Mouse (Mus musculus): ENCODE measurements around the gene Rims4. TPM values are rescaled to one million over a fixed set of nuclear protein-coding genes. Genes with fewer than 3 reads are reported as not detected.

The Rims4 gene
- polyA plus RNA-seq, 1 experiment = 0.08 TPM

GRCm38 (mm10) chr2:163946221-163946620, 27.7 kb upstream of the Rims4 start:
- WGBS = 55% methylated on average over 15 of the region's 15 CpGs

GRCm38 (mm10) chr2:163944511-163944910, 26.0 kb upstream of the Rims4 start:
- Histone ChIP-seq H3K27ac (ENCODE audit: insufficient read depth, low read depth, low read length) (no peak overlapping the region), H3K27me3 (replicated peaks; ENCODE audit: control insufficient read depth, insufficient read depth, low read length) (no peaks in the 10 kb centered on the region), H3K4me1 (ENCODE audit: control insufficient read depth, insufficient read depth, low read length) (no peaks in the 10 kb centered on the region), H3K4me3 (ENCODE audit: insufficient read depth, low read depth, low read length) (no peak overlapping the region), H3K36me3 (ENCODE audit: control insufficient read depth, insufficient read depth, low read length) (no peaks in the 10 kb centered on the region)
- 80% methylated on average over 8 of the region's 8 CpGs for WGBS
- DNase-seq = no peak
- no peak for TF ChIP-seq CTCF (conservative IDR thresholded peaks at IDR 0.05; ENCODE audit: insufficient read depth, insufficient read length, low read depth, low read length)
- TF ChIP-seq POLR2A (IDR thresholded peaks at IDR 0.05; ENCODE audit: low read depth, low read length) = no peak

More at GRCm38 (mm10) chr2:163946221-163946620, 27.7 kb upstream of the Rims4 start:
- H3K27me3 ChIP-seq (replicated peaks; ENCODE audit: control insufficient read depth, insufficient read depth, low read length) = no peaks in the 10 kb centered on the region
- H3K27ac ChIP-seq (ENCODE audit: insufficient read depth, low read depth, low read length) = no peak overlapping the region
- H3K4me1 ChIP-seq (ENCODE audit: control insufficient read depth, insufficient read depth, low read length) = no peaks in the 10 kb centered on the region
- no peaks in the 10 kb centered on the region for H3K36me3 ChIP-seq (ENCODE audit: control insufficient read depth, insufficient read depth, low read length)
- no peak for DNase-seq
- TF ChIP-seq POLR2A (IDR thresholded peaks at IDR 0.05; ENCODE audit: low read depth, low read length) (no peak), CTCF (conservative IDR thresholded peaks at IDR 0.05; ENCODE audit: insufficient read depth, insufficient read length, low read depth, low read length) (no peak)
- no peak overlapping the region for H3K4me3 ChIP-seq (ENCODE audit: insufficient read depth, low read depth, low read length)

- Histone ChIP-seq H3K27me3 (replicated peaks; ENCODE audit: control insufficient read depth, insufficient read depth, low read length) (no peaks in the 10 kb centered on the region), H3K27ac (ENCODE audit: insufficient read depth, low read depth, low read length) (no peak overlapping the region), H3K4me1 (ENCODE audit: control insufficient read depth, insufficient read depth, low read length) (no peaks in the 10 kb centered on the region), H3K4me3 (ENCODE audit: insufficient read depth, low read depth, low read length) (no peak overlapping the region), H3K36me3 (ENCODE audit: control insufficient read depth, insufficient read depth, low read length) (no peaks in the 10 kb centered on the region)
- 80% methylated on average over 6 of the region's 6 CpGs for WGBS
- DNase-seq = no peak
- TF ChIP-seq CTCF (conservative IDR thresholded peaks at IDR 0.05; ENCODE audit: insufficient read depth, insufficient read length, low read depth, low read length) (no peak), POLR2A (IDR thresholded peaks at IDR 0.05; ENCODE audit: low read depth, low read length) (no peak)
These were observed 24.6 kb upstream of the Rims4 start for GRCm38 (mm10) chr2:163943056-163943455.

- no peaks in the 10 kb centered on the region for H3K4me1 ChIP-seq (ENCODE audit: control insufficient read depth, insufficient read depth, low read length)
- TF ChIP-seq CTCF (conservative IDR thresholded peaks at IDR 0.05; ENCODE audit: insufficient read depth, insufficient read length, low read depth, low read length) (no peak), POLR2A (IDR thresholded peaks at IDR 0.05; ENCODE audit: low read depth, low read length) (no peak)
- no peaks in the 10 kb centered on the region for H3K36me3 ChIP-seq (ENCODE audit: control insufficient read depth, insufficient read depth, low read length)
- H3K27me3 ChIP-seq (replicated peaks; ENCODE audit: control insufficient read depth, insufficient read depth, low read length) = no peaks in the 10 kb centered on the region
- 38% methylated on average over 8 of the region's 8 CpGs for WGBS
- no peak overlapping the region for H3K4me3 ChIP-seq (ENCODE audit: insufficient read depth, low read depth, low read length)
- no peak overlapping the region for H3K27ac ChIP-seq (ENCODE audit: insufficient read depth, low read depth, low read length)
- DNase-seq = no peak
These were observed 21.0 kb upstream of the Rims4 start for GRCm38 (mm10) chr2:163939522-163939921.

GRCm38 (mm10) chr2:163932151-163932550, 13.7 kb upstream of the Rims4 start:
- no peaks in the 10 kb centered on the region for H3K27me3 ChIP-seq (replicated peaks; ENCODE audit: control insufficient read depth, insufficient read depth, low read length)
- 28% methylated on average over 7 of the region's 7 CpGs for WGBS
- H3K36me3 ChIP-seq (ENCODE audit: control insufficient read depth, insufficient read depth, low read length) = no peaks in the 10 kb centered on the region
- H3K4me3 ChIP-seq (ENCODE audit: insufficient read depth, low read depth, low read length) = no peak overlapping the region
- TF ChIP-seq CTCF (conservative IDR thresholded peaks at IDR 0.05; ENCODE audit: insufficient read depth, insufficient read length, low read depth, low read length) = no peak
- TF ChIP-seq POLR2A (IDR thresholded peaks at IDR 0.05; ENCODE audit: low read depth, low read length) = no peak
- no peak for DNase-seq
- H3K4me1 ChIP-seq (ENCODE audit: control insufficient read depth, insufficient read depth, low read length) = no peaks in the 10 kb centered on the region
- no peak overlapping the region for H3K27ac ChIP-seq (ENCODE audit: insufficient read depth, low read depth, low read length)

GRCm38 (mm10) chr2:163928464-163929200, 10.1 kb upstream of the Rims4 start:
- TF ChIP-seq CTCF (conservative IDR thresholded peaks at IDR 0.05; ENCODE audit: insufficient read depth, insufficient read length, low read depth, low read length) (no peak), POLR2A (IDR thresholded peaks at IDR 0.05; ENCODE audit: low read depth, low read length) (no peak)
- no peak for DNase-seq
- Histone ChIP-seq H3K27me3 (replicated peaks; ENCODE audit: control insufficient read depth, insufficient read depth, low read length) (no peaks in the 10 kb centered on the region), H3K36me3 (ENCODE audit: control insufficient read depth, insufficient read depth, low read length) (no peaks in the 10 kb centered on the region), H3K4me3 (ENCODE audit: insufficient read depth, low read depth, low read length) (no peak overlapping the region), H3K4me1 (ENCODE audit: control insufficient read depth, insufficient read depth, low read length) (no peaks in the 10 kb centered on the region), H3K27ac (ENCODE audit: insufficient read depth, low read depth, low read length) (no peak overlapping the region)
- 40% methylated on average over 7 of the region's 7 CpGs for WGBS

GRCm38 (mm10) chr2:163925044-163925443, 6.6 kb upstream of the Rims4 start:
- Histone ChIP-seq H3K4me3 (ENCODE audit: insufficient read depth, low read depth, low read length) (no peak overlapping the region), H3K27ac (ENCODE audit: insufficient read depth, low read depth, low read length) (no peak overlapping the region), H3K36me3 (ENCODE audit: control insufficient read depth, insufficient read depth, low read length) (no peaks in the 10 kb centered on the region), H3K27me3 (replicated peaks; ENCODE audit: control insufficient read depth, insufficient read depth, low read length) (no peaks in the 10 kb centered on the region), H3K4me1 (ENCODE audit: control insufficient read depth, insufficient read depth, low read length) (no peaks in the 10 kb centered on the region)
- TF ChIP-seq POLR2A (IDR thresholded peaks at IDR 0.05; ENCODE audit: low read depth, low read length) (no peak), CTCF (conservative IDR thresholded peaks at IDR 0.05; ENCODE audit: insufficient read depth, insufficient read length, low read depth, low read length) (no peak)
- WGBS = 80% methylated on average over 10 of the region's 10 CpGs
- no peak for DNase-seq
